Mouse (Mus musculus) cortical plate, adult 2 months (tissue): ENCODE data around the gene Ccnb2.

ENCODE experiments used
- CTCF ChIP-seq: fragments of 200-500 bp; IDR thresholded peaks from 2 replicates; pipeline ENCODE4 v1.5.1; 2011; ENCODE audit warnings: mild to moderate bottlenecking, control low read depth, low read length; ENCODE audit not compliant: insufficient read depth; ENCODE audit errors: extremely low read depth
- POLR2A ChIP-seq: fragments of 200-500 bp; IDR thresholded peaks from 2 replicates; pipeline ENCODE4 v1.6.1; 2011; ENCODE audit warnings: mild to moderate bottlenecking, low read length, control low read depth; ENCODE audit not compliant: insufficient read depth; ENCODE audit errors: extremely low read depth

DNA sequence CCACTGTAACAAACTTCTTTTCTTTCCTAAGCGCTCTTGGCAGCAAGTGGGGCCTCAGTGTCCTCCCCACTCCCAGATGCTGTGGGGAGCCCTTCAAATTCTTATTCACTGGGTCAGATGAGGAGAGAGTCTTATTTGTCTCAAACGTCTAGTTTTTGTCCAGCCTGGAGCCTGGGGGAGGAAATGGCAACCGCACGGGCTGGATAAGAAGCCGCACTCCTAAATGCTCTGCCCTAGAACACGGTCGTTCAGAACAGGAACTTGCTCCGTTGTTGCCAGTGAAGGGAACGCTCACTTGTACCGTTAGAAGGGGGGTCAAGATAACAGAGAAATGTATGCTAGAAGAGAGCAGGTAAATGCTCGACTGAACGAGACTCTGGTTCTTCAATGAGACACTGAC, 39.3 kb downstream of the Ccnb2 start:
- TF ChIP-seq CTCF, result no peak
- no peak for TF ChIP-seq POLR2A
